Mouse (Mus musculus): ENCODE measurements around the gene Robo2. TPM values are rescaled to one million over a fixed set of nuclear protein-coding genes. Genes with fewer than 3 reads are reported as not detected.
A peak's percentile ranks its signal among the peaks of the same experiment; 100 is the strongest.
"Not testable (repeated sequence)": the region's sequence is repeated elsewhere in the genome, so short reads cannot be mapped to it uniquely, and the experiment has no call there.

Robo2 gene
- total RNA-seq, 2 experiments from 2014 or later: 2.9 to 3.5 TPM

GRCm38 (mm10) chr16:74200705-74201104, 210.9 kb downstream of the Robo2 start:
- no peak for DNase-seq

GRCm38 (mm10) chr16:74200024-74200703, 211.5 kb downstream of the Robo2 start:
- DNase-seq: no peak

GRCm38 (mm10) chr16:74192979-74193554, 218.6 kb downstream of the Robo2 start:
- DNase-seq: no peak

GRCm38 (mm10) chr16:74191621-74192020, 220.0 kb downstream of the Robo2 start:
- DNase-seq: no peak

GRCm38 (mm10) chr16:74182509-74183113, 229.0 kb downstream of the Robo2 start:
- no peak for DNase-seq

GRCm38 (mm10) chr16:74172673-74173072, 239.0 kb downstream of the Robo2 start:
- no peak for DNase-seq

- no peak for DNase-seq
Measured at GRCm38 (mm10) chr16:74169642-74170041, 242.0 kb downstream of the Robo2 start.

GRCm38 (mm10) chr16:74169121-74169520, 242.5 kb downstream of the Robo2 start:
- DNase-seq: no peak

- peak; percentile 2 to 33 for DNase-seq
Measured at GRCm38 (mm10) chr16:74167832-74168231, 243.8 kb downstream of the Robo2 start.

- DNase-seq: no peak
Measured at GRCm38 (mm10) chr16:74162041-74162440, 249.6 kb downstream of the Robo2 start.

- no peak for DNase-seq
Measured at GRCm38 (mm10) chr16:74159189-74159588, 252.4 kb downstream of the Robo2 start.

- no peak for DNase-seq
Measured at GRCm38 (mm10) chr16:74136181-74136580, 275.4 kb downstream of the Robo2 start.

GRCm38 (mm10) chr16:74132833-74133232, 278.8 kb downstream of the Robo2 start:
- DNase-seq: peak; percentile 26 to 36

GRCm38 (mm10) chr16:74131370-74131769, 280.3 kb downstream of the Robo2 start:
- no peak for DNase-seq

- no peak for DNase-seq
Measured at GRCm38 (mm10) chr16:74128443-74128983, 283.1 kb downstream of the Robo2 start.

GRCm38 (mm10) chr16:74113155-74113554, 298.5 kb downstream of the Robo2 start:
- no peak for DNase-seq

GRCm38 (mm10) chr16:74111101-74111500, 300.5 kb downstream of the Robo2 start:
- no peak for DNase-seq

GRCm38 (mm10) chr16:74104449-74104848, 307.2 kb downstream of the Robo2 start:
- DNase-seq: not testable (repeated sequence)

GRCm38 (mm10) chr16:74092997-74093801, 318.4 kb downstream of the Robo2 start:
- no peak for DNase-seq

GRCm38 (mm10) chr16:74089951-74090350, 321.7 kb downstream of the Robo2 start:
- DNase-seq: no peak

- no peak for DNase-seq
Measured at GRCm38 (mm10) chr16:74084188-74084587, 327.4 kb downstream of the Robo2 start.

- no peak for DNase-seq
Measured at GRCm38 (mm10) chr16:74072671-74073070, 339.0 kb downstream of the Robo2 start.

Data from adrenal gland, postnatal 36 days (tissue).